Mouse (Mus musculus) heart, postnatal 14 days (tissue): Measurements from ENCODE around the gene Olfr837. TPM values are rescaled to one million over a fixed set of nuclear protein-coding genes. Genes with fewer than 3 reads are reported as not detected.
"Not testable (repeated sequence)": the region's sequence is repeated elsewhere in the genome, so short reads cannot be mapped to it uniquely, and the experiment has no call there.

Source experiments
- DNase-seq, 2 experiments: peaks; one replicate each; pipeline ENCODE4 v3.0.0; 2021 to 2022
- intact Hi-C: fragments of 180-260 bp; cut with DNase I; formaldehyde crosslinking; loops from one replicate; pipeline ENCODE4 v1.15.1; 2025
- long read RNA-seq, 2 experiments: library from polyadenylated mRNA; stranded (forward); transcript quantifications; one replicate each; pipeline ENCODE4 v2.0.0; 2021
- total RNA-seq, 2 experiments: library from RNA; stranded (reverse); gene quantifications; 2 replicates each; pipeline ENCODE4 v1.2.3; 2021

Olfr837 gene
- not detected for total RNA-seq
- long read RNA-seq, experiment 1, result 0 reads
- long read RNA-seq, experiment 2, result 0 reads

DNA sequence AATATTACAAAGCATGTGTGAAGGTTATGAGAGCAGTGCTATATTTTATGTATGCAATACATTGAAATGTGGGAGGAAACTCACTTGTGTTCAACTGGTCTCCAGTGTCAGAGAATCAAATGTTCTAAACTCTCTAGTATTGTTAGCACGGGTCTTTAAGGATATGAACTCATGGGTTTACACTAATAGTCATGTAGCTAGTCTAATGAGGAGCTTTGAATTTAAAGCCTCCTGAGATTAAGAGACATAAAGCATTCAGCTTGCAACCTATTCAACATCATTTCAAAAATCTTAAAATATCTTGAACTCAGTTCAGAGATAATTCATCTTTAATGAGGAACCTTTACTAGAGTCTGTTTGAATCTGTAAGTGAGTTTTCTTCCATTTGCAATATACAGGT, at the start of gene Olfr837:
Olfr837 (plus strand) TSS at position 301 of the 400 bp plus-strand sequence.
- no peak for DNase-seq
- intact Hi-C loops, result no loop called here

DNA sequence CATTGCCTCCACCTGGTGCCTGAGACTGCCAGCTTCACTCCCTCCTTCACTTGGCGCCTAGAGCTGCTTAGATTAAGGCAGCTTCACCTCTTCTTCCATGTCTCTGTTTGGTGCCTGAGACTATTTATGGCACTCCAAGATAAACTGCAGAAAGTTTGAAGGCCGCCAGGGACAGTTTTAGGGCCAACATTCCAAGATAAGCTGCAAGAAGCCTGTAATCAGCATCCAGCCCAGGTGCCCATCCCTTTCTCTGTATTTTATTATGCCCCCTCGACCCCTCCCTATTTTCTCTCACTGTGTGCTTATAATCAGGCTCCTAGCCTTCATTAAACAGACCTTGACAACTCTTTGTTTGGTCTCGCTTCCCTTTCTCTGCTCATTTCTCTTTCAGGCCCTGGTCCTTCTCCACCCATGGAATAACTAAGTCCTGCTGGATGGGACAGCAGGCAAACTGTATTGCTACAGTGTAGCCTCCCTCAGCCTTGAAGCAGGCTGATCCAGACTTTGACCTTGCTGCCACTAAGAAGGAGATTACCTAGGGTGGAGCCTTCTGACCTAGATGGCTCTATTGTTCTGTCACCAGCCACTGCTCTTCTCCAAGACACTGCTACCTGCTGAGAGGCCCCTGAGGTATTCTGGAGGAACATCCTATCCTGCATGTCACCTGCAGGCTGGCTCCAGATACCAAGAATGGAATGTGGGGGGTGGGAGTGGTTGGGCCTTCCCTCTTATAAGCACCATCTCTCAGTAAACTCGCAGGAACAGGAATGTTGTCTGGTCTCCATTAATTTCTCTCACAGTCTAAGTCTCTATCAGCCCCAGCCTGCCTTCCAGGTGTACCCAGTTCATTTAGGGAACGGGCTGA, 43.0 kb upstream of the Olfr837 start:
- intact Hi-C loops, result not testable (repeated sequence)

DNA sequence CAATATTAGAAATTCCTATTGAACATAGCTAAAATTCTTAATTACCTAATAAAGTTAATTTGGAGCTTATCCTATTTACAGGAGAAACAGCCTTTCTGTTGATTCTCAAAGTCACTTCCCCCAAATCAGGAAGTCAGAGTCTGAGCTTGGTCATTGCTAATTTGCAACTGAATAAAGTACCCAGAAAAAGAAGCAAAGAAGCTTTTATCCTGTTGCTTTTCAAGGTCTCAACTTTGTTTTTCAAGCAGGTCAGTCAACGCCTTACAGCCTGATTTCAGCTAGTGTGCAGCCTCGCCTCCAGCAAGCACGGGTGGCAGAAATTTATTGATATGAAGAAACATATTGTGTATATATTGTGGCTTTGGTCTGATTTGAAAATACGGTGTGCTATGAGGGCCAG, 38.8 kb upstream of the Olfr837 start:
- intact Hi-C loops, result no loop called here
- DNase-seq, result no peak

More for the DNA sequence above, 43.0 kb upstream of the Olfr837 start:
- not testable (repeated sequence) for DNase-seq

DNA sequence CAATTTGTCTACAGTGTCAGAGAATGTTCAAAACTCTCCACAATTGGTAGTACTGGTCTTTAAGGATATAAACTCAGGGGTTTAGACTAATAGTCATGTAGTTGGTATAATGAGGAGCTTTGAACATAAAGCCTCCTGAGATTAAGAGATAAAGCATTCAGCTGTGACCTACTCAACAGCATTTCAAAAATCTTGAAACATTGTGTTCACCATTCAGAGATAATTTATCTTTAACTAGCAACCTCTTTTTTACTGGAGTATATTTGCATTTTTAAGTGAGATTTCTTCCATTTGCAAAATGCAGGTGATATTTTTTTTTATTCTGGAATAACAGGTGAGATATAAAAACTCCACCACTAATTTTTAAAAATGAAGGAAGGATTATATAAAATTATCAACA, 16.0 kb upstream of the Olfr837 start, which contains the start of gene Olfr836:
Olfr836 (plus strand) TSS at position 301 of the 400 bp plus-strand sequence.
- DNase-seq, result no peak
- intact Hi-C loops, result no loop called here

DNA sequence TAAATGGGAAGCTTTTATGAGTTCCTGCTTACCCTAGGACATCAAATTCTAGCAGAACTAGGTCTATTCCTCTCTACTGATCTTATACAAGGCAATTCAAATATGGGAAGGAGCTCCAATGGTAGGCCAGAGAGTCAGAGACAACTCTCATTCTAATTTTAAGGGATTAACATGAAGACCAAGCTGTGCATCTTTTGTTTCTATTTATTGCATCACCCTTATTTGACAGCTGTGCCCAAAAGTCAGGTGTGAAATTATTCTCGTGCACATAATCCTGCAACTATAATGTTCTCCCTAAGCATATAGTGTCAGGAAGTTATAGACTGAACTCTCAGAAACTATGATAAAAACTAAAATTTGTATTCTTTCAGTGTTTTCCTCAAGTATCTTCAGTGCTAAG, 41.1 kb downstream of the Olfr837 start, which contains the start of gene Olfr839-ps1:
Olfr839-ps1 (minus strand) TSS at position 101 of the 400 bp plus-strand sequence.
- DNase-seq, result no peak
- intact Hi-C loops, result no loop called here

Other genes starting within 250 kb of the Olfr837 start
- not detected for gene Olfr832, start 199.2 kb upstream of the Olfr837 start, total RNA-seq
- not detected for gene Olfr834, start 148.3 kb upstream of the Olfr837 start, total RNA-seq
- not detected for gene Olfr835, start 103.6 kb upstream of the Olfr837 start, total RNA-seq
- not detected for gene Olfr836, start 15.9 kb upstream of the Olfr837 start, total RNA-seq
- not detected for gene Olfr839-ps1, start 41.0 kb downstream of the Olfr837 start, total RNA-seq
- not detected for gene Olfr843, start 115.7 kb downstream of the Olfr837 start, total RNA-seq
- gene Olfr844, start 180.0 kb downstream of the Olfr837 start, total RNA-seq, result not detected
- not detected for gene Olfr845, start 200.1 kb downstream of the Olfr837 start, total RNA-seq
- not detected for gene Olfr846, start 227.7 kb downstream of the Olfr837 start, total RNA-seq
- not detected for gene Olfr847, start 242.4 kb downstream of the Olfr837 start, total RNA-seq